Mouse (Mus musculus) thymus, postnatal 36 days (tissue): ENCODE results near the gene Maml3.

Source experiments
- DNase-seq, 2 experiments: peaks; one replicate each; pipeline ENCODE4 v3.0.0; 2022; ENCODE audit warnings: mixed read lengths in 2 of 2

The Maml3 gene

DNA sequence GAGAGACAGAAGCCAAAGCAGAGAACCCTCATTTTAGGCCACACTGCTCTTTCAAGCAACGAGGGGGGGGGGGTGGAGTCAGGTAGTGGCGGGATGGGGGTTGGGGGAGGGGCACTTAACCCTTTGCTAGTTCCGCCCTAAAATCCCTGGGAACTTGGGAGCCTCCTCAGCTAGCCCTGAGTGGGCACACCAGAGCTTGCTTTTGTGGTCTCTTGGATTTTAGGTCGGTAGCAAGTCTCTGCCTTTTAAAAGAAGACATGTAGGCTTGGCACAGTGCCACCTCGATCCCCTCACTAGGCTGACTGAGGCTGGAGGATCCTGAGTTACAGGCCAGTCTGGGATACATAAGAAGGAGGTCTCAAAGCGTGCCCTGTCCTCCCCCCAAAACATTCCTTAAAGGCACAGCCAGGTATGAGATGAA, 59.6 kb downstream of the Maml3 start:
- peak in 1 of 2 experiments; percentile 6 for DNase-seq

DNA sequence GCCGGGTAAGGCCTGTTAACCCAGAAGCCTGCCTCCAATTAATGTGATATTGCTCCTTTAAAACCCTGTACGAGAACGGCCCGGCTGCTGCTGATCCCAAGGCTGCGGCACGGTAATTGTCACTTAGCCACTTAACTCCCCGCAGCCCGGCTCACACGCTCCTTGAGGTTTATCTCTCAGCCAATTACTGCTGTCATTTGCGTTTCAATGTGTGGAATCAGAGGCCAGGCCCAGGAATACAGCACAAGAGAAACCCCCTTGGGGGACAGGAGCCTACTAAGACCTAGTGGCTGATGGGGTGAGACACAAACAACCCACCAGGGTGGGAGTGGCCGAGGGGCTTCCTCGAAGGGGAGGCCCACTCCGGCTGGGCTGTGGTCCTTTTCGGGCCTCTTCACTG, 60.2 kb downstream of the Maml3 start:
- no peak for DNase-seq

GRCm38 (mm10) chr3:52043847-52044246, 61.0 kb downstream of the Maml3 start:
- DNase-seq: no peak

DNA sequence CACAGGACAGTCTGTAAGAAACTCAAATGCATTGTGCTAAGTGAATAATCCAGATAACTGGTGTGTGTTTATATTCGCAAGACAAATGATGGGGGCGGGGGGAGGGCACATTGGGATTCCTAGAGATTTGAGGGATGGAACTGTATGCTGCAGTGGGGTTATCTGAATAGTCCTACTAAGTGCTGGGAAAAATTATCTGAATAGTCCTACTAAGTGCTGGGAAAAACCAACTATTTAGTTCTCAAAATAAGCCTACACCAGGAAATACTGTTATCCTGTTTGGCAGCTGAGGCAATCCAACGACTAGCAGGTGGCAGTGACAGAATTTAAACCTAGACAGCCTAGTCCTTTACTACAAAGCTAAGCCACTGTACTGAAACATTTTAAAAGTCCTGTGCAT, 62.2 kb downstream of the Maml3 start:
- DNase-seq: no peak

GRCm38 (mm10) chr3:52039958-52040357, 64.9 kb downstream of the Maml3 start:
- DNase-seq: no peak

DNA sequence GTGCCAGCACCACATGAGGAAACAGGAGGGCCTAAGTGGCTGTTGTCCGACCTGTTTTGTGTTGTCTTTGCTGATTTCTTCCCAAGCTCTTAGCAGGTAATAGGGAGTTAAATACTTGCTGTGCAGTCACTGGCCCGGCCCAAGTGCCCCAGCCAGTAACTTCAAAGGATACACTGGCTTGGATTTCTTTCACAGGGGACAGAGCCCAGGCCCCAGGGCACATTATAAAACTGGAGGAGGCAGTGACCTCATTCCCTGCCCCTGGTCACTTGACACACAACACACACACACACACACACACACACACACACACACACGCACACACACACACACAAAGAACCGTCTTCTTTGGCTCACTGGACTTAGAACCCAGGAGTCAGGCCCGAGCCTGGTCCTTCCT, 67.6 kb downstream of the Maml3 start:
- DNase-seq: no peak

DNA sequence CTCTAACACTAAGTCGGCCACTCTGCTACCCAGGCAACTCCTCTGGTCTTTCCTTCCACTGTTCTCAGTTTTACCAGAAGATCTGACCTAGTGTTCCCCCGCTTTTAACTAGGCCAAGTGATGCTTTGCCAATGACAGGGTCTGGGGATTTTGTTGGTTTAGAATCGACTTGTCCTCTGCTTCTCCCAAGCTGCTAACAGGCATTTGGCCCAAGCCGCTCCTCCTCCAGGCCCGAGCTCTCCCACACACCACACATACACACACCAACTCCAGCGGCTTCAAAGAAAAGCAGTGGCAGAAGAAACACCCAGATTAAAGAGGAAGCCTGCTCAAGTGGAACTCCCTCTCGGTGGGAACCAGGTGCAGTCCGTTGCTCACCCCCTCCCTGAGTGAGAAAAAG, 69.5 kb downstream of the Maml3 start:
- DNase-seq: peak; percentile 14 to 31

GRCm38 (mm10) chr3:52033857-52034588, 70.9 kb downstream of the Maml3 start:
- no peak for DNase-seq

- DNase-seq: no peak
Observed at GRCm38 (mm10) chr3:52031327-52031726, 73.5 kb downstream of the Maml3 start.

GRCm38 (mm10) chr3:52030114-52030513, 74.8 kb downstream of the Maml3 start:
- peak; percentile 24 to 31 for DNase-seq

GRCm38 (mm10) chr3:52029661-52030081, 75.2 kb downstream of the Maml3 start:
- DNase-seq: peak; percentile 40 to 50

DNA sequence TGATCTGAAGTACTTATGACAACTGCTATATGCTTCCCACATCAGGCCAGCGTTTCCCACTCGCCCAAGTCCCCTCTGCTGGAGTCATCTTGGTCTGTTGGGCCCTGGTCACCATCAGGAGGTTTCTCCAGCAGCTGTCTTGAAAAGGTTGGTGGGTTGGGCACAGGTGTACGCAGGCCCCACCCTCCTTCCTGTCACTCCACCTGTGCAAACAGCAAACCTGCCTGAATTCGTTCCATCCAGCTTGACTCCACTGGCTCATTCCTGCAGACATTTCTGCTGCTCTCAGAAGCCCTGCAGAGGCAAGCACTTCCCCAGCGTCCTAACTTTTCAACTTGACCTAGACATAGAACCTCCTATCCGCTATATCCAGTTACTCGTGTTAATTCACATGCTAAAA, 76.9 kb downstream of the Maml3 start:
- DNase-seq: no peak

GRCm38 (mm10) chr3:52022486-52022885, 82.4 kb downstream of the Maml3 start:
- DNase-seq: no peak

DNA sequence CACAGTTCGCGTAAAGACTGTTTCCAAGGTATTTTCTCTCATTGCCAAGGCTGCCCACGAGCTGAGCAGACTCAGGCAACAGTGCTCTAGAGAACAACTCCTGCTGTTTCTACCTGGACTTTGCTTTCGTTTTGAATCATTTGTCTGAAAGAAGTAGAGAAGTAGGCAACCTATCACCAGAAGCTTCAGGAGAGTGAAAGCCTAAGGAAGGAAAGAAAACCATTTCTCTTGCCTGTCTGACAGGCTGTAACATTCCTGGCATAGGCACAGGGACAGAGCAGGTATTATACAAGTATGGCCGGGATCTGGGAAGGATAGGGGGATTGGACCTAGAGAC, 86.8 kb downstream of the Maml3 start:
- no peak for DNase-seq

DNA sequence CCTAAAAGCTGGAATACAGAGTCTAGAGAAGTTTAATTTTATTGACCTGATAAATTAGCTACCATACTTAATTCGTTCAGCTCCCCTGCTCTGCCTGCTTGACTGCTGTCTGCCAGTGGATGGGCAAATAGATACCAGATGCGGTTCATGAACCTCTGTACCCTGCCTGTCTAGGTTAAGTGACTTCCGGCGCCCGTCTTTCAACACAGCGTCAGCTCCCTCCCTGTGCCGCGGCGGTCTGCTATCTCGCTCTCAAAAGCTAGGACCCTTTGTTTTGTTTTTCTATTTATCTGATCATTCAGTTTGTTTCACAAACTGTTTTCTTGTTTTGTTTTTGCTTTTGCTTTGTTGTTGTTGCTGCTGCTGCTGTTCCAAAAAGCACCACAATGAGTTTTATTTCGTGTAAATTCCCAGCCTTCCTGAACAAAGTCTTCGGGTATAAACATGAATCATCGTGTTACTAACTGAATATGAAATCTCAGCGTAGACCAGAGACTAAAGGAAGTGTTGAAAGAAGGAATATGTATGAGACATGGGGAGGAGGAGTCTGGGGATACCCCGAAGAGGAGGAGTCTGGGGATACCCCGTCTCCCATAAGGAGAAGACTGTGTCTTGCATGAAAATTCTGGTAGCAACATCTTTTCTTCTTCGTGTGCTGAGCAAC, 87.3 kb downstream of the Maml3 start:
- DNase-seq: no peak

DNA sequence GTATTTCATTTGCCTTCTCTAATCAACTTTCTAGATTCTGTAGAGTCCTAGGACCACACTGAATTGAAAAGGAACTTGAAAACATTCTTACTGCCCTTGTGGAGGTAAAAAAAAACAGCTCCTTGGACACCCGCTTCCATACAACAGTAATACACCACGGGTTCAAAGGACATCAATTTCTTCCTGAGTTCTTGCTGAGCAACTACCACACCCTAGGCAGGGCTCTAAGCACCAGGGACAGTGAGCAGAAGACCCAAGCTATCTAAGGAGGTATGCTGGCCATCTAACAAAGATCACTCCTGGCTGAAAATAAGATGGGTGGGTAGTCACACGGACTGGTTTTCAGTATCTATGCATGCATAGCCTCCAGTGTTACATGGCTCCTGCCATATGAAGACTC, 88.7 kb downstream of the Maml3 start:
- no peak for DNase-seq

DNA sequence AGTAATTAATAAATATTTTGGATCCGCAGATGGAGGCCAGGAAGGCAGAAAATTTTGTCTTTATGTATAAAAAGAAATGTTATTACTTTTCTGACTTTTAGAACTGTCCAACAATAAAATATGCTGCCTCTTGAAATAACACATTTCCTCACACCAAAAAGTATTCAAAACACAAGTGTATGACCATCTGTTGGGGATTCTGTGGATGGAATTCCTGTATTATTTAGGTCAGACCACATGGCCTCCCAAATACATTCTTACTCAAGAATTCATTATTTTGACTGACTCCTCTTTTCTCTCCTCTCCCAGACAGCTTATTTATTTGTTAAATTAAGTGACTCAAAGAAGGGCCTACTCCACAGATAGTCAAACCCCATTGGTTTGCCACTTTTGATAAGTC, 89.3 kb downstream of the Maml3 start:
- DNase-seq: no peak

DNA sequence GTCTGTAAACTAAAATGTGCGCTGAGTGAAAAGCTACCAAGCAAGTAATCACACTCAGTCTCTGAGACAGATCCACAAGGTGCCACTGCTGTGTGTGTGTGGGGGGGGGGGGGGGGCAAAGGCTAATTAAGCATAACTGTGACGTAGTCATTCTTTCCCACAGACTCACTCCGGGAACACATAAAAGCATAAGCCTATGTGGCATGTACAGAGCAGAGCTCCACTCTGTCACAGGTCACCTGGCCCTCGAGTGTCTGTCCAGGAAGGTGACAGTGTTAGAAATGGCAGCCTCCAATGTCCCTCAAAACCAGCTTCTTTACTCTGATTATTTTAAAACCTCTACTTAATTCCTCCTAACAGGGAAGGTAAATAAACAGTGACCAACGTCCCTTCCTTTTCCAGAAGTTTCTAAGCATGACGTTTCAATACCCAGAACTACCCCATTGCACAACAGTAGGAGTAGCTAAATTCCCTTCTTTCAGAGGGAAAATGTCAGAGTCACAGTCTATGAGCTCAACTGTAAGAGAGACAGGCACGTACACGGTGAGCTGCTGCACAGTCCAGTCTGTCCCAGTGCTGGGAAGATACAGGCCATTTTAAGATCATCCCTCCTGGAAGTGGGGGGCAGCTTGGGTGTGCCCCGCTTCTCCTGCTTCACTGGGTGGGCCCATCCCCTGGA, 93.7 kb downstream of the Maml3 start:
- DNase-seq: no peak

GRCm38 (mm10) chr3:52009321-52009720, 95.6 kb downstream of the Maml3 start:
- DNase-seq: peak; percentile 52 to 63

GRCm38 (mm10) chr3:52007602-52008252, 97.1 kb downstream of the Maml3 start:
- peak; percentile 80 to 89 for DNase-seq

GRCm38 (mm10) chr3:52006721-52007330, 98.0 kb downstream of the Maml3 start:
- no peak for DNase-seq

- DNase-seq: no peak
Observed at GRCm38 (mm10) chr3:52003663-52004062, 101.2 kb downstream of the Maml3 start.

DNA sequence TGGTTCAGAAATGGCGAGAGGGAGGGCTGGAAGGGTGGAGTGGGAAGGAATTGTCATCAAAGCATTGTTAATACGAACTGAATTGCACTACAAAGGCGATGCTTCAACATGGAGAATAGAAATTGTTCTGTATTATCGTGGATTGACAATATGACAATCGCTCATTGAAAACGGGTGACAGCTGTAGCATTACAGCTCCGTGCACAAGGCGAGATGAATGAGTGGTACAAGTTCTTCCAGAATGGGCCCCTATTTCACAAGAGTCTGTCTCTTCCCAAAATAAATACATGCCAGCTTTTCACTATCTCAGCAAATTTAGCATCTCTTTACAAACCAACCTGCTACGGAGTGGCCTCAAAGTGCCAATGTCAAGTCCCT, 103.4 kb downstream of the Maml3 start:
- no peak for DNase-seq
